Mouse (Mus musculus) central nervous system, embryonic 14 days (tissue): ENCODE data around the gene Fbxw28. TPM values are rescaled to one million over a fixed set of nuclear protein-coding genes. Genes with fewer than 3 reads are reported as not detected.

ENCODE experiments used
- polyA plus RNA-seq: library from polyadenylated mRNA; depleted of rRNA; stranded (reverse); fragments of >200 nt; gene quantifications from 2 replicates; pipeline ENCODE4 v1.2.3, GENCODE M21; 2012; rRNA removed

The Fbxw28 gene
- polyA plus RNA-seq = not detected in 2 replicates

GRCm38 (mm10) chr9:109339559-109339958 is at the start of gene Fbxw28:
TSS of gene Fbxw28 (minus strand) at chr9:109339659.

GRCm38 (mm10) chr9:109287576-109287975 is 51.9 kb downstream of the Fbxw28 start, which contains the start of gene Fbxw14:
TSS of gene Fbxw14 (minus strand) at chr9:109287676.

Other genes starting within 250 kb of the Fbxw28 start
- 67.0 and 68.2 TPM in 2 replicates for gene Plxnb1, start 244.3 kb downstream of the Fbxw28 start, polyA plus RNA-seq
- gene Fbxw21, start 177.6 kb downstream of the Fbxw28 start, polyA plus RNA-seq = not detected in 2 replicates
- gene Fbxw13, start 143.7 kb downstream of the Fbxw28 start, polyA plus RNA-seq = not detected in 2 replicates
- 0.02 TPM in 1 of 2 replicates, not detected in the other for gene Fbxw20, start 104.9 kb downstream of the Fbxw28 start, polyA plus RNA-seq
- gene Fbxw14, start 52.0 kb downstream of the Fbxw28 start, polyA plus RNA-seq = not detected in 2 replicates
- gene Fbxw22, start 64.6 kb upstream of the Fbxw28 start, polyA plus RNA-seq = 0.04 TPM in 1 of 2 replicates, not detected in the other
- gene Fbxw16, start 109.5 kb upstream of the Fbxw28 start, polyA plus RNA-seq = not detected in 2 replicates
- not detected in 2 replicates for gene Fbxw19, start 156.2 kb upstream of the Fbxw28 start, polyA plus RNA-seq
- gene Fbxw15, start 228.6 kb upstream of the Fbxw28 start, polyA plus RNA-seq = 0.27 and 0.28 TPM in 2 replicates